Mouse (Mus musculus): ENCODE data around the gene Dennd4a. TPM values are rescaled to one million over a fixed set of nuclear protein-coding genes. Genes with fewer than 3 reads are reported as not detected.

Gene Dennd4a
- total and polyA plus RNA-seq, 3 experiments, result 22.6 to 41.1 (median 37.1) TPM

DNA sequence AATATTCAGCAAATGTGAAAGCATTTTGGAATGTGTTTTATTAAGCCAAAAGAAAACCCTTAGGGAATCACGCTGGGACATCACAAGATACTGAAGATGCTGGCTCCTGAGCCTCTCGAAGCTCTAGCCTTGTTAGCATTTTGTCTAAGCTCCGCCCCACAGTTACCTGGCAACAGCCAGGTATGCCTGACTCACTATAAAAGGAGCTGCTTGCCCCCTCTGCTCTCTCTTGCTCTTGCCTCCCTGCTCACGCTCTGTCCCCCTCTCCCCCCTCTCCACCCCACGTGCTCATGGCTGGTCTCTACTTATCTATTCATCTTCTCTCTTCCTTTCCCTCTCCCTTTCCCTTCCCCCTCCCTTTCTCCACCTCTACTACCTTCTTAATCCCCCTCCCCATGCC is 140.9 kb downstream of the Dennd4a start:
- Histone ChIP-seq H3K27ac (ENCODE audit: insufficient read depth, low read depth) (no peak overlapping the region), H3K4me2 (ENCODE audit: insufficient read depth, low read depth, poor library complexity, severe bottlenecking) (no peak overlapping the region), H3K79me2 (replicated peaks; ENCODE audit: control insufficient read depth, extremely low read depth, insufficient read depth, poor library complexity, severe bottlenecking) (no peaks in the 10 kb centered on the region), H3K9ac (ENCODE audit: insufficient read depth, low read depth) (no peak overlapping the region), H3K27me3 (replicated peaks) (peaks cover 73% of the 10 kb centered on the region), H3K4me1 (ENCODE audit: control insufficient read depth in 1 of 2, insufficient read depth in 2 of 2) (peaks cover 5 to 12% of the 10 kb centered on the region in 2 experiments; a peak in 3 of 4 replicates), H3K36me3 (replicated peaks in 1 of 2; ENCODE audit: control insufficient read depth in 1 of 2, insufficient read depth in 1 of 2, low read length in 1 of 2) (no peaks in the 10 kb centered on the region), H3K9me3 (replicated peaks; ENCODE audit: low read length) (peaks cover 8% of the 10 kb centered on the region), H3K4me3 (replicated peaks in 1 of 3; ENCODE audit: low read depth in 2 of 3, low read length in 2 of 3, poor library complexity in 1 of 3) (no peak overlapping the region)
- in situ Hi-C loops (cut with MboI; ENCODE audit: low pct_ligation_motif_present, low pct_unique_long_range_greater_than_20kb, low sequenced_read_pairs), result no loop called here
- dilution Hi-C loops (cut with MboI; ENCODE audit: extremely low pct_ligation_motif_present, extremely low pct_unique_long_range_greater_than_20kb, low sequenced_read_pairs), result no loop called here
- TF ChIP-seq MAX (IDR thresholded peaks at IDR 0.05; ENCODE audit: low read length) (no peak), NRF1 (IDR thresholded peaks at IDR 0.05; ENCODE audit: low read depth, low read length) (no peak), ETS1 (conservative IDR thresholded peaks at IDR 0.05; ENCODE audit: low read depth, low read length) (no peak), TCF12 (IDR thresholded peaks at IDR 0.05; ENCODE audit: low read depth, low read length) (no peak), IRF4 (IDR thresholded peaks at IDR 0.05; ENCODE audit: low read depth, low read length) (no peak), MAFK (IDR thresholded peaks at IDR 0.05; ENCODE audit: insufficient replicate concordance, low read length) (no peak), TBP (conservative IDR thresholded peaks at IDR 0.05; ENCODE audit: low read depth, low read length) (no peak), SMC3 (IDR thresholded peaks at IDR 0.05; ENCODE audit: low read depth, low read length) (no peak)
- no peak for DNase-seq (ENCODE audit: extremely low read depth)

DNA sequence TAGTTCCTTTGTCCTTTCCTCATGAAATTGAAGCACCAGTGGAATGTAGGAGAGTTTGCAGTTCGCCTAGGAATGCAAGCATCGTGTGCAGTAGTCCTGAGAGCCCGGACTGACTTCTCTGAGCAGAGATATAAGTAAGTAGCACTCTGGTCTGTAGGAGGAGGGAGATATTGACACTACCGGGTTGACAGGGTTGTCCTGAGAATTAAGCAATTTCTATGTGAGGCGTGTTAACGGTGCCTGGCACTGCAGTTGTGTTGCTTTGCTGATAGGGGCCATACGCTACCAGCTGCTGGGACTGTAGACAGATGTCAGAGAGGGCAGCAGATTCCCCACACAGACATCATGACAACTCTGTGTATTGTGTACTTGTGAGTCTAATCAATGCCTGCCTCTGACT is 142.1 kb downstream of the Dennd4a start:
- H3K4me2 ChIP-seq (ENCODE audit: insufficient read depth, low read depth, poor library complexity, severe bottlenecking), result no peak overlapping the region
- TF ChIP-seq ZC3H11A (IDR thresholded peaks at IDR 0.05; ENCODE audit: low read depth, low read length), result no peak
- TF ChIP-seq IRF4 (IDR thresholded peaks at IDR 0.05; ENCODE audit: low read depth, low read length), result no peak
- no peak for TF ChIP-seq CTCF (conservative IDR thresholded peaks at IDR 0.05 in 1 of 2, IDR thresholded peaks at IDR 0.05 in 1 of 2; ENCODE audit: low read depth in 2 of 2, low read length in 2 of 2)
- TF ChIP-seq MAFK (IDR thresholded peaks at IDR 0.05; ENCODE audit: insufficient replicate concordance, low read length), result no peak
- TF ChIP-seq RCOR1 (conservative IDR thresholded peaks at IDR 0.05; ENCODE audit: low read depth, low read length), result no peak
- no peak for TF ChIP-seq ZMIZ1 (IDR thresholded peaks at IDR 0.05; ENCODE audit: low read depth, low read length)
- TF ChIP-seq PAX5 (IDR thresholded peaks at IDR 0.05; ENCODE audit: low read length), result no peak
- TF ChIP-seq BHLHE40 (IDR thresholded peaks at IDR 0.05; ENCODE audit: low read depth, low read length), result no peak
- TF ChIP-seq KAT2A (IDR thresholded peaks at IDR 0.05; ENCODE audit: insufficient replicate concordance, low read length), result no peak
- no peak for TF ChIP-seq ETS1 (conservative IDR thresholded peaks at IDR 0.05; ENCODE audit: low read depth, low read length)
- TF ChIP-seq CHD2 (IDR thresholded peaks at IDR 0.05; ENCODE audit: low read length), result no peak
- TF ChIP-seq ZKSCAN1 (IDR thresholded peaks at IDR 0.05; ENCODE audit: borderline replicate concordance, low read depth, low read length), result no peak
- TF ChIP-seq USF2 (conservative IDR thresholded peaks at IDR 0.05; ENCODE audit: low read depth, low read length), result no peak
- TF ChIP-seq MEF2A (IDR thresholded peaks at IDR 0.05; ENCODE audit: borderline replicate concordance, low read depth, low read length), result no peak
- no peak for TF ChIP-seq GABPA (IDR thresholded peaks at IDR 0.05; ENCODE audit: insufficient replicate concordance, low read depth, low read length)
- TF ChIP-seq NELFE (IDR thresholded peaks at IDR 0.05; ENCODE audit: low read depth, low read length), result no peak
- TF ChIP-seq JUN (IDR thresholded peaks at IDR 0.05; ENCODE audit: insufficient read depth, low read depth, low read length), result no peak
- no peak for TF ChIP-seq SMC3 (IDR thresholded peaks at IDR 0.05; ENCODE audit: low read depth, low read length)
- TF ChIP-seq ELF1 (IDR thresholded peaks at IDR 0.05; ENCODE audit: low read depth, low read length), result no peak
- no peak for TF ChIP-seq USF1 (IDR thresholded peaks at IDR 0.05; ENCODE audit: low read depth, low read length)

More for the DNA sequence above, 142.1 kb downstream of the Dennd4a start:
- no peaks in the 10 kb centered on the region for H3K36me3 ChIP-seq (replicated peaks in 1 of 2; ENCODE audit: control insufficient read depth in 1 of 2, insufficient read depth in 1 of 2, low read length in 1 of 2)
- no peaks in the 10 kb centered on the region for H3K79me2 ChIP-seq (replicated peaks; ENCODE audit: control insufficient read depth, extremely low read depth, insufficient read depth, poor library complexity, severe bottlenecking)
- peaks cover 3 to 5% of the 10 kb centered on the region in 2 experiments; a peak in 3 of 4 replicates for H3K4me1 ChIP-seq (ENCODE audit: control insufficient read depth in 1 of 2, insufficient read depth in 2 of 2)
- in situ Hi-C loops (cut with MboI; ENCODE audit: low pct_ligation_motif_present, low pct_unique_long_range_greater_than_20kb, low sequenced_read_pairs), result no loop called here
- dilution Hi-C loops (cut with MboI; ENCODE audit: extremely low pct_ligation_motif_present, extremely low pct_unique_long_range_greater_than_20kb, low sequenced_read_pairs), result no loop called here
- H3K27me3 ChIP-seq (replicated peaks), result peaks cover 61% of the 10 kb centered on the region
- no peak overlapping the region for H3K9ac ChIP-seq (ENCODE audit: insufficient read depth, low read depth)
- no peak overlapping the region for H3K4me3 ChIP-seq (replicated peaks in 1 of 3; ENCODE audit: low read depth in 2 of 3, low read length in 2 of 3, poor library complexity in 1 of 3)
- H3K9me3 ChIP-seq (replicated peaks; ENCODE audit: low read length), result peaks cover 8% of the 10 kb centered on the region
- no peak for DNase-seq (ENCODE audit: extremely low read depth)
- H3K27ac ChIP-seq (ENCODE audit: insufficient read depth, low read depth), result no peak overlapping the region

All from CH12.LX (cell line).